Mouse (Mus musculus): ENCODE measurements around the gene Eras.
A peak's percentile ranks its signal among the peaks of the same experiment; 100 is the strongest.
"Not testable (repeated sequence)": the region's sequence is repeated elsewhere in the genome, so short reads cannot be mapped to it uniquely, and the experiment has no call there.

Eras gene

GRCm38 (mm10) chrX:7909242-7909641, 19.2 kb downstream of the Eras start, which contains the start of gene Gm10490:
Gene Gm10490 (plus strand): TSS chrX:7909542.
- not testable (repeated sequence) for DNase-seq

- no peak for DNase-seq
Observed at GRCm38 (mm10) chrX:7907735-7908134, 20.7 kb downstream of the Eras start, which contains the start of gene Gm10491. Gene Gm10491 (minus strand): TSS chrX:7907835.

- no peak for DNase-seq
Observed at GRCm38 (mm10) chrX:7904441-7904840, 24.0 kb downstream of the Eras start.

GRCm38 (mm10) chrX:7898880-7899874, 29.2 kb downstream of the Eras start, which contains the start of the genes Pqbp1 and Timm17b:
Gene Pqbp1 (minus strand): TSS chrX:7899269.
Gene Timm17b (plus strand): TSS chrX:7899357.
- DNase-seq = peak; percentile 81

DNA sequence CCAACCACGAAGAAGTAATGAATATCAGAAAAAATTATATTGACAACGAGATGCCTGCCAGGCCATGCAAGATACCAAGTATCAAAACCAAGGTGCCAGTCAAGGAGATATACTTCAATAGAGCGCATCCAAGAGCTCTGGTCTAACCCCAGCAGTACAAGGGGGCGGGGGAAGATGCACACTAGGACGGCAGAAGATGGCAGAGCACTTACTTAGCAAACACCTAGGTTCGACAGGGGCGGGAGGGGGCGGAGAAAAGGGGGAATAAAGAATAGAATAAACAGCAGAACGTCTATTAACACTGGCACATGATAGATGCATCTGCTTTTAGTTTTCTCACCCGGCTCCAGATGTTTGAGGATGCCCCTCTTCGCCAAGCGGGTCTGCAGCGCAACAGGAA, 30.2 kb downstream of the Eras start:
- no peak for DNase-seq

DNA sequence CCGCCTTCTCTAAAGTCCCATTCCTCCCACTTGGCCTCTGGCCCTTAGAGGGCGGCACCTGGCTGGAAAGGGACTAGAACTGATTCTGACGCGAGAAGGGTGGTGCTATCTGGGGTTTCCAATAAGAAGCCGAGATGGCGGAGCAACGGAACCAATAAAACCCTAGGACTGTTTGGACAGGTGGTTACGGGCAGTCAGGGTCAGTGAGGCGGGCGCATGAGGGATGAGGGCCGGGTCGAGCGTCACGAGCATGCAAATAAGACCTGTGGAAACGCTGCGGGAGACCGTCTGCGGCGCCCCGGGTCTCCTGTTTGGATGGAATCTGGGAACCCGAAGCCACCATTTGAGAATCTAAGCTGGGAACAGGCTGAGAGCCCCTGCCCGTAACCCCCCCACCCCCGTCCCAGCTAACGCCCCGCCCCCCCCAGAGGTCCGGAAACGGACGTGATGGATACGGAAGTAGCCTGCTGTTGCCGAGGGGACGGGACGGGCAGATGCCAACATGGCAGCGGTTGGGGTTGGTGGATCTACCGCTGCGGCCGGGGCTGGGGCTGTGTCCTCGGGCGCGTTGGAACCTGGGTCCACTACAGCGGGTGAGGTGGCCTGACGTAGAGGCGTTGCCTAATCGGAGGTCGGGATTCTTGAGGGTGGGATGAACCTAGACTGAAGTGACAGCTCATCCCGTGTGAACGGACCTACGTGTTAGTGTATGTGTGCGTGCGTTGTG, 44.4 kb downstream of the Eras start, which contains the start of gene Slc35a2:
TSS of gene Slc35a2 (plus strand) at position 188 of the 727 bp plus-strand sequence.
- DNase-seq = peak; percentile 79

DNA sequence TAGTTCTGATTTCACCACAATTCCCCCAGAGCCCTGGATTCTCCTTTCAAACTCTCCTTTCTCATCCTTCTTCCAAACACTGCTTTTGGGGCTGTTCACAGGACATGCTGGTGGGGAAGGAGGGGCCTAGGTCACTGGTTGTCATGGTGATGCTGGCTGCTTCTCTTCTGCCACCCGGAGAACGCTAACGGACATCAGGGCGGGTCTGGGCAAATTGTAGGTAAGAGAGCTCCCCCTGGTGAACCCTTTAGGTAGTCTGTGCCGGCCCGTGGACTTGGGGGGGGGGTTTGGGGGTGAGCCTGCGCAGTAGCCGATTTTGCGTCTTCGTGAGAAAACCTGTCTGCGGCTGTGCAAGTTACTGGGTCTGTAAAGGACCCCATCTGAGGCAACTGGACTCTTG, 48.6 kb downstream of the Eras start:
- DNase-seq = peak; percentile 67

GRCm38 (mm10) chrX:7878495-7878894, 49.9 kb downstream of the Eras start:
- peak; percentile 48 for DNase-seq

DNA sequence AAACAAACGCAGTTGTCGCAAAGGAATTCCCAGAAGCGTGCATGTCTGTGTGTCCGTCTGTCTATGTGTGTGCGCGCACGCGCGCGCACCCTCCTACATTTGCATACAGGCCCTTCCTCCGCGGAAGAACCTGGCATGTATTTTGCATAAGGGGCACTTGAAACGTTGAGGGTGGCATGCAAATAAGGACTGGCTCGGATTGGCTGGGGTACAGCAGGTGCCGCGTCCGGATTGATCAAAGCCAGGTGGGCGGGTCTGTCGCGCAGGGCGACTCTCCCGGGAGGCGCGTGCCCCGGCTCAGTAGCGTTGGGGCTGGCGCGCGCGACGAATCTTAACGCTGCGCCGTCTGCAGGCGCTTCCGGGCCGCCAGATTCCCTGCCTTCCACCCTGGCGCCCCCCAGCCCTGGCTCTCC, 50.4 kb downstream of the Eras start, which contains the start of gene Pim2:
TSS of gene Pim2 (plus strand) at position 256 of the 413 bp plus-strand sequence.
- peak; percentile 84 for DNase-seq
